Mouse (Mus musculus) cerebellum, adult 2 months (tissue): Measurements from ENCODE around the gene Tkt. TPM values are rescaled to one million over a fixed set of nuclear protein-coding genes. Genes with fewer than 3 reads are reported as not detected.

Experiments
- DNase-seq, 2 experiments: peaks; one replicate each; pipeline ENCODE4 v3.0.0; 2021
- H3K27ac ChIP-seq: fragments of 200-500 bp; 2 replicates; pipeline ENCODE4 v1.5.1; 2012; ENCODE audit warnings: low read length, control low read depth, inconsistent platforms; ENCODE audit not compliant: insufficient read depth
- H3K27me3 ChIP-seq: fragments of 200-500 bp; 2 replicates; pipeline ENCODE4 v1.6.1; 2012; ENCODE audit warnings: inconsistent platforms, mild to moderate bottlenecking, low read length, moderate library complexity; ENCODE audit not compliant: control insufficient read depth, insufficient read depth
- H3K4me1 ChIP-seq: fragments of 200-500 bp; 2 replicates; pipeline ENCODE4 v1.6.1; 2011; ENCODE audit warnings: low read length; ENCODE audit not compliant: control insufficient read depth, insufficient read depth
- H3K4me3 ChIP-seq: fragments of 200-500 bp; replicated peaks from 2 replicates; pipeline ENCODE3; 2011; ENCODE audit warnings: mild to moderate bottlenecking, low read depth, low read length, control low read depth; ENCODE audit not compliant: insufficient read depth
- CTCF ChIP-seq: fragments of 200-500 bp; IDR thresholded peaks from 2 replicates; pipeline ENCODE4 v1.5.1; 2011; ENCODE audit warnings: low read depth, mild to moderate bottlenecking, control low read depth, low read length, moderate library complexity, borderline replicate concordance; ENCODE audit not compliant: insufficient read depth
- POLR2A ChIP-seq: fragments of 200-500 bp; IDR thresholded peaks from 2 replicates; pipeline ENCODE4 v1.6.1; 2011; ENCODE audit warnings: low read length, control low read depth, borderline replicate concordance; ENCODE audit not compliant: insufficient read depth
- WGBS: fragments of 180-500 bp; shearing (Covaris S2); methylation state at CpG from one replicate; pipeline ENCODE4 v1.1.7; 2018; 5-methylcytosine and 5-hydroxymethylcytosine counted together
- polyA plus RNA-seq: library from polyadenylated mRNA; depleted of rRNA; stranded (reverse); fragments of >200 nt; gene quantifications from 2 replicates; pipeline ENCODE4 v1.2.3, GENCODE M21; 2012

Gene Tkt
- polyA plus RNA-seq, 1 experiment, result 183 TPM

DNA sequence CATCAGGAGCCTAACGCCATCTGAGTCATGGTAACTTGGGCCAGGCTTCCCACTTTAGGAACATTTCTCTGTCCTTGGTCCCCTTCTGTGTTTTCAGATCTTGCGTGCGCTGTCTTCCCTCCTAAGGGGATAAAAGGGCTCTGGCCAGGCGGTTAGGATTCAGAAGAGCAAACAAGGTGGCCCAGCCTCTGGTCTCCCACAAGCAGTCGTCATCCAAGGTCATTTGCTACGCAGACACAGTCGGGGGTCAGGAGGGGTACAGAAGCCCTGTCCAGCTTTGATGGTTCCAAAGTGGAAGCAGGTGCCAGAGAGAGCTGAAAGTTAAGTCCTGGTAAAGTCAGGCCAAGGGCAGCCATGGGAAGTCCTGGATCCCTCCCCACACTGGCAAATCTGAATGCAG lies 42.8 kb downstream of the Tkt start:
- Histone ChIP-seq H3K27ac (no peak overlapping the region), H3K27me3 (no peaks in the 10 kb centered on the region), H3K4me3 (no peak overlapping the region), H3K4me1 (peaks cover 17% of the 10 kb centered on the region)
- TF ChIP-seq CTCF (no peak), POLR2A (no peak)
- DNase-seq, result no peak
- 80% methylated on average over 7 of the region's 7 CpGs for WGBS

DNA sequence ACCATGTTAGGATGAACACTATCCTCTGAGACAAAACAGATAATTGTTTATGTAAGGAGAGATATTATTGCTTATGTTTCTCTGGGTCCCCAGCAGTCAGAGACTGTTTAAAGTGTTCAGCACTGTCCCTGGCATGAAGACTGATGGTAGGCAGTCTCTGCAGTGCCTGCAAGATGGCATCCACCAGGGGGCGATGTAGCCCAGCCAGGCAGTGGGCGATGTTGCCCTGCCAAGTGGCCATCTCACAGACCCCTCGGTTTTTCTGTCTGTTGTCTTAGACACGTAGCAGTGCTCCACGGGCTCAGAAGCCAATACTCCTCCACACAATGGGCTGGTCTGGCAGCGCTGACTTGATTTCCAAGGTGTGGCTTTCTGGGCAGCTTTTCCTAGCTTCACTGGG lies 43.3 kb downstream of the Tkt start:
- H3K27ac ChIP-seq, result no peak overlapping the region
- no peak for TF ChIP-seq POLR2A
- TF ChIP-seq CTCF, result peak; percentile 97
- H3K4me3 ChIP-seq, result no peak overlapping the region
- WGBS, result 14% methylated on average over 6 of the region's 6 CpGs
- peaks cover 17% of the 10 kb centered on the region for H3K4me1 ChIP-seq
- no peaks in the 10 kb centered on the region for H3K27me3 ChIP-seq
- DNase-seq, result peak; percentile 61 to 71

- peak; percentile 63 to 73 for DNase-seq
- WGBS, result 22% methylated on average over 11 of the region's 11 CpGs
These were observed 45.3 kb downstream of the Tkt start for GRCm38 (mm10) chr14:30593279-30594091.

DNA sequence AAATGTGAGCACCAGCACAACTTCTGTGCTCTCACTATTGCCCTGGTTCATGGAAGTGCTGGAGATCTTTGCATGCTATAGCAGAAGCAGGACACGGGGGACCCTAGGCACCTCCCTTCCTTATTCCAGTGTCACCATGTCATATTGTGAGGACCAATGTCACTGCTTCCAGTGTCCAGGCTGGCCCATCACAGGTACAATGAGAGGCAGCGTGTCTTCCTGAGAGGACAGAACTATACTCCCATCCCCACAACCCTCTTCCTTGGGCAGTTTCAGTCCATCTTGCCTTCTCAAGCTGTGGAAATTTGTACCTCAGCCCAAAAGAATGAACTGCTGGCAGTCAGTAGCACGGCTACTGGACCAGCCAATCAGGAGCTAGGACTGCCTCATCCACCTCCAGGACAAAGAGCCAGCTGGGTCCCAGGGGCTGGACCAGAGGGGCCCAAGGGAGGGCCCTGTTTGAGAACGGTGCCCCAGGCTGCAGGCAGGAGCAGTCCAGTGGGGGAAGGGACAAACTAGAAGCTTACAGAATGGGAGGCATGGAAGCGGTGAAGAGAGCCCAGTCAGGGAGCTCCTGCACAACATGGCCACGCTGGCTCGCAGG lies 46.0 kb downstream of the Tkt start:
- Histone ChIP-seq H3K4me3 (no peak overlapping the region), H3K4me1 (peaks cover 21% of the 10 kb centered on the region), H3K27me3 (no peaks in the 10 kb centered on the region), H3K27ac (no peak overlapping the region)
- DNase-seq, result peak in 1 of 2 experiments; percentile 23
- 61% methylated on average over 7 of the region's 7 CpGs for WGBS
- TF ChIP-seq CTCF (no peak), POLR2A (no peak)

More at GRCm38 (mm10) chr14:30593279-30594091, 45.3 kb downstream of the Tkt start:
- peaks cover 21% of the 10 kb centered on the region for H3K4me1 ChIP-seq
- H3K27me3 ChIP-seq, result no peaks in the 10 kb centered on the region
- no peak overlapping the region for H3K4me3 ChIP-seq
- TF ChIP-seq POLR2A (no peak), CTCF (peak; percentile 20; the same call in 1 of the 2 replicates)
- no peak overlapping the region for H3K27ac ChIP-seq

DNA sequence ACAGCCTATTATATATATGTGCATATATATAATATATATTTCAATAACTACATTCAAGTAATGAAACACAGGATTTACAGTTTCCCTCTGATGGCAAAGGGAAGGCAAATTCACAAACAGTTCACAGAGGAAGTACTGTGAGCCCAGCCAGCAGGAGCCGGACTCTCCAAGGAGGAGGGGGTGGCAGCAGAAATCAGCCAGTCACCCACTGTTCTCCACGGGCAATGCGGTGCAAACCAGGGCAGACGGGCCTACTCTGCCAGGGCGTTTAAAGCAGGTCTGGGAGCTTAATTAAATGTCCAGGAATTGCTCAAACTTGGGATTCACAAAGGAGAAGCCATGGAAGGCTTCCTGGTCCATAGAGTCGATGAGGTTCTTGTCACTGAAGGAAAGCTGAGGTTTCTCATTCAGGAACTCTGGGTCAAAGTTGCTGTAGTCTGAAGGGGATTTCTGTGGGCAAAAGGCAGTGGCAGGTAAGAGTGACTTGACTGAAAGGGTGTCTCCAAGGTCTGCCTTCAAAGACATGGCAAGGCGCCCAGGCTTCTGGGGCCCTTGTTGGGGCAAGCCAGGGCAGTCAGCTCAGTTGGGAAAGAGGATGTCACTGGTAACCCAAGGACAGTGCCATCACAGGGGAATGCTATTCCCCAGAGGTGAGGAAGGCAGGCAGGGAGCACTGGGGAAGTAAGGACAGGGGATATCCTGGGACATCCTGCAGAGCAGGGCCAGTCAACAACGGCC lies 47.6 kb downstream of the Tkt start:
- H3K27ac ChIP-seq, result no peak overlapping the region
- H3K4me1 ChIP-seq, result peaks cover 21% of the 10 kb centered on the region
- DNase-seq, result no peak
- TF ChIP-seq CTCF, result no peak
- no peak for TF ChIP-seq POLR2A
- no peaks in the 10 kb centered on the region for H3K27me3 ChIP-seq
- no peak overlapping the region for H3K4me3 ChIP-seq
- WGBS, result 74% methylated on average over 8 of the region's 8 CpGs

DNA sequence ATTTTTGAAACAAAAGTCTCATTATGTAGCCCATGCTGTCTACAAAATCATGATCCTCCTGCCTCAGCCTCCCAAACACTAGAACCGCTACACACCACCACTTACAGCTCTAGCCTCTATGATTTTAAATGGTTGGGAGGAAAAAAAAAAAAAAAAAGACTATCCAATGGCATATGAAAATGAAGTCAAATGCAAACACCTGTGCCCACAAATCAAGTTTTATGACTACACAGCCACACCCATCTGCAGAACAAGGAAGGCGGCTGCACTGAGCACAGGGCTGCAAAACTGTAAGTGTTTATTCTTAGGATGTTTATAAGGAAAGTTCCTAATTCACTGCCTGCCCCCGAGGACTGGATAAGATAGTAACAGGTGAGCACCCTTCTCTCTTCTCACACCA lies 48.2 kb downstream of the Tkt start:
- TF ChIP-seq CTCF (no peak), POLR2A (no peak)
- Histone ChIP-seq H3K27ac (no peak overlapping the region), H3K4me1 (peaks cover 21% of the 10 kb centered on the region), H3K4me3 (no peak overlapping the region), H3K27me3 (no peaks in the 10 kb centered on the region)
- no peak for DNase-seq
- 94% methylated on average over 3 of the region's 3 CpGs for whole genome bisulfite sequencing

GRCm38 (mm10) chr14:30597142-30597541 lies 49.0 kb downstream of the Tkt start:
- Histone ChIP-seq H3K4me3 (no peak overlapping the region), H3K27ac (no peak overlapping the region), H3K27me3 (no peaks in the 10 kb centered on the region), H3K4me1 (peaks cover 21% of the 10 kb centered on the region)
- 49% methylated on average over 2 of the region's 2 CpGs for WGBS
- no peak for TF ChIP-seq POLR2A
- no peak for TF ChIP-seq CTCF
- no peak for DNase-seq
